Mouse (Mus musculus): ENCODE measurements at regions not wholly inside any gene's neighbourhood (a gene's known extent, or its start where the extent isn't known, plus 50 kb on each side); places are given as distances from the start of the nearest gene placed in this dataset.
A peak's percentile ranks its signal among the peaks of the same experiment; 100 is the strongest.

DNA sequence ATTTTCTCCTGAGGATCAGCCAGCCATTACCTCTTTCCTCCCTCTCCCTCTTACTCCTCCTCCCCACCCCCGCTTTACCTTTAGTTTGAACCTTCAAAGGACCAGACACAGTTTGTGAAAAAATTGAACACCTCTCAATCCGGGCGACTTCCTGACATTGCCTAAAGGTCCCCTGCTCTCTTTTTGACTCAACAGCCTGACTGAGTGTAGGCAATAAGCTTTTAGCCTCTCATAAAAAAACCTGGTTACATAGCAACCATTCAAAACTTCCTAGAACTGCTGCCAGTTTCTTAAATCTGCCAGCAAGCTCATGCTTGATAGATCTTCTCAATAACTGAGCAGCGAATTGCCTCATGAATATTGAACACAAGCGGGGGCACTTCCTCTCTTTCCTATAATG lies 71.7 kb downstream of the Zfp945 start:
- DNase-seq (ENCODE audit: low spot score), result no peak

DNA sequence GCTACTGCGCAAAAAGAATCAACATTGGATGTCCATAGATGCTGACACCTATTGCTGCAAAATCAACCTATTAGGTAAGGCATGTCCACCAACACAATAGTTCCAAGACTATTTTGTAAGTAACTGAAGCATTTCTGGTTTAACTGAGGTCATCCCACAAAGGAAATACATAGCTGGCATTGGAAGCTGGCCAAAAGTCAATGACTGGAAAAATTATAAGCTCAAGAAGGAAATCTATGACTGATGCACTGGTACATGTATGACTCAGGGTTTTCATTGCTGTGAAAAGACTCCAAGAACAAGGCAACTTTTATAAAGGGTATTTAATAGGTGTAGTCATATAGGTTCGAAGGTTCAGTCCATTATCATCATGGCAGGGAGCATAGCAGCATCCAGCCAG lies 82.5 kb downstream of the Zfp945 start:
- no peak for DNase-seq (ENCODE audit: low spot score)

DNA sequence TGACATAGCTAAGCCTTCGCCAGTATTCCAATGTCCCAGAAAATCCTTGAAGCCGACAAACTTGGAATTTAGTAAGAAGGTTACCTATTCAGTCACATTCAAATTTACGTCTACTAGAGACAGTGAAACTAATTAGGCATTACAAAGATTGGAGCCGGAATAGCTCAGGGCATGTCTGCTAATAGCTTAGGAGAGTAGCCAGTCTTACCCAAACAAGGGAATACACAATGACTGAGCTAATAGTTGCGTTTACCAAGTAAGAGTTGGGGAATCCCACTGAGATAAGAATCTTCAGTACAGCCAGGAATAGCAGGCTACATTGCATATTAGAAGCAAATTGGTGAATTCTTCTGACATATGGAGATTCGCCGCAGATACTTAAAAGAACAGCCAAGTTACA lies 121.2 kb downstream of the Zfp945 start:
- no peak for DNase-seq (ENCODE audit: low spot score)

DNA sequence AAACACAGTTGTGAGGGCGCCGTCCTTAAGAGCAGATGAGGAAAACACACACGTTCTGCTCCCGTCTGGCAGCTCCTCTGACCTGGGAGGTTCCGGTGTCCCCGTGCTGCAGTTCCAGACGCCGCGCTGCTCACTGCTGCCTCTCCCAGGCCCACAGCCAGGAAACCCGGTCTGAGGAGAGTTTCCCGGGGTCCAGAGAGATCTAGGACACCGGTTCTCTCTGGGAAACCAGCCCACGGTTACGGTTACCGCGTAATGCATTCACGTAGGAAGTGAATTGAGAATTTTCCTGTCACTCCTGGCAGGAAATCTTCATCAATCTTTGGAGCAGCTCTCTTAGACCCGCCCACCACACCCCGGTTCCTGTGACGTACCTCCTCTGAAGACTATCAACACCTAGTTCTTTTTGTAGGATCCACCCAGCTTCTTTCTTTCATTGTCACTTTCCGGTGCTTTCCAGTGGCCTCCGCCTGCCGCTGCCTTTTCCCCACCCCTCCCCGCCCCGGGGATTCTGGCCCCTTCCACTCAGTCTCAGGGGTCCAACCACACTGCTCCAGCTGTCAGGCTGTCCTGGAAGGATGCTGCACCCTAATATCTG lies 127.3 kb downstream of the Zfp945 start:
- DNase-seq (ENCODE audit: low spot score), result peak; percentile 39

DNA sequence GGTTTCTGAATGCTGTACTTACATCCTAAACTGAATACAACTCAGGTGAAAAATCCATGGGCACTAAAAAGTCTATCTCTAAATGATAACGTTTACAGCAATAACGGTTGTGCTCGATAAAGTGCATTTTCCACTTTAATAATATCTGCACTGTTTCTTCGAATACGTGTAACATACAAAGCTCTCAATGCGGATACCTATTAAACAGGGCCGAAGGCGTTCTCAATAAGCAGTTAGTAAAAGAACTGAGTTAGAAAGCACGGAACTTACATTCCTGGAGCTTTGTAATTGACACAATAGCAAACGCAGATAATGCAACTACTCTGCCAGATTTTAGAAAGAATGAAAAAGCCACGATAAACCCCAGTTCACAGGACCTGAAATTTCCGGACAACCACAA lies 127.8 kb downstream of the Zfp945 start:
- no peak for DNase-seq (ENCODE audit: low spot score)

- no peak for DNase-seq (ENCODE audit: low spot score)
Measured at GRCm38 (mm10) chr17:22736360-22736759, 130.6 kb downstream of the Zfp945 start.

All from ovary, postnatal 14 days (tissue).